Mouse (Mus musculus) heart, postnatal 25 days (tissue): ENCODE data around the gene Cars2. TPM values are rescaled to one million over a fixed set of nuclear protein-coding genes. Genes with fewer than 3 reads are reported as not detected.
A peak's percentile ranks its signal among the peaks of the same experiment; 100 is the strongest.
"Not testable (repeated sequence)": the region's sequence is repeated elsewhere in the genome, so short reads cannot be mapped to it uniquely, and the experiment has no call there.

Experiments
- DNase-seq: peaks from one replicate; pipeline ENCODE4 v3.0.0; 2022; ENCODE audit warnings: low spot score
- intact Hi-C: fragments of 180-260 bp; cut with DNase I; formaldehyde crosslinking; loops from one replicate; pipeline ENCODE4 v1.15.1; 2025
- total RNA-seq, 2 experiments: library from RNA; stranded (reverse); gene quantifications; 2 replicates each; pipeline ENCODE4 v1.2.3; 2021

Gene Cars2
- total RNA-seq, 2 experiments from 2014 or later = 43.5 to 48.1 TPM

DNA sequence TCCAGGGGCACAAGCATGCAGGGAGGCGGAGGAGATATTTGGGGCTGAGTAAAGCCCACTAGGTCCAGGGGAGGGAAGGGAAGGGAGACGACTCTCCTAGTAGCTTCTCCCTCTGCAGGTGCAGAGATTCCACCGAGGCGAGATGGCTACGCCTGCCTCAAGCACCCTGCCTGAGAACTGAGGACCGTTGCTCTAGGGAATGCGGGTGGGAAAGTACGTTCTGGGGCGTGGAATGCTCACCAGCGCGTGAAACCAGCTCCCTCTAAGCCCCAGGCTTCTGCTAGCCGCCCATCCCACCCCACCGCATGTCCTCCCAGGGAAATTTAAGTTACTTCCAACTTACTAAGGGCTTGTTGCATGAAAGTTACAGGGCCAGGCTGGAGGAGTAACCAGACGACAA, 71.0 kb downstream of the Cars2 start:
- intact Hi-C loops = no loop called here
- DNase-seq = no peak

DNA sequence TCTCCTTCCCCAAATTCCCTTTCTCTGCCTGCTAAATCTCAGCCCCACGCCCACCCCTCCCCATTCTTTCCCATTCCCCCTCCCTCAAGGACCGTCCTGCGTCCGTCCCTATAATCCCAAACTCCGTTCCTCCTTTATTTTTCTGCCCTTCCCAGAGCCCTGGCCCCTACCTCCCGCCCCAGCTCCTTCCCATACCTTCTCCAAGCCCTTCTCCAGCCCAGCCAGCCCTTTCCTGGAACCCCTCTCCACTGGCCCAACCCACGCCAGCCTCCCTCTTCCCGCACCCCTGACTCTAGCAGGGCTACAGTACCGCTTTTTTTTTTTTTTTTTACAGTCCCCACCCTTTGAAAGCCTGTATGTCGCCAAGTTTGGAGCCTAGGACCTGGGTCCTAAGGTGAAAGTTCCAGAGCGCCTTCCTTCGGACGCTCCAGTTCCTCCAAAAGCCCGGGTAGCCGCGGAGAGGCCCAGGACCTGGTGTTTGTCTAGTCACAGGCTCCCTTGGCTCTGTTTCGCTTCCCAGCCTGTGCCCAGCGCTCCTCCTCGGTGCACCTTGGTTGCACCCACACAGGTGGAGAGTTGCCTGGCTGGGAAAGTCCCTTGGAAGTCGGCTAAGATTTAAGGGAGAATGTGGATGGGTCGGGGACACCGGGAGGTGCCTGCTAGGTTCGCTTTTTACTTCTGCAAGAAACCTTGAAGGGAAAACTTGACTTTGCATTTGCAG, 71.6 kb downstream of the Cars2 start:
- intact Hi-C loops = no loop called here
- DNase-seq = no peak

DNA sequence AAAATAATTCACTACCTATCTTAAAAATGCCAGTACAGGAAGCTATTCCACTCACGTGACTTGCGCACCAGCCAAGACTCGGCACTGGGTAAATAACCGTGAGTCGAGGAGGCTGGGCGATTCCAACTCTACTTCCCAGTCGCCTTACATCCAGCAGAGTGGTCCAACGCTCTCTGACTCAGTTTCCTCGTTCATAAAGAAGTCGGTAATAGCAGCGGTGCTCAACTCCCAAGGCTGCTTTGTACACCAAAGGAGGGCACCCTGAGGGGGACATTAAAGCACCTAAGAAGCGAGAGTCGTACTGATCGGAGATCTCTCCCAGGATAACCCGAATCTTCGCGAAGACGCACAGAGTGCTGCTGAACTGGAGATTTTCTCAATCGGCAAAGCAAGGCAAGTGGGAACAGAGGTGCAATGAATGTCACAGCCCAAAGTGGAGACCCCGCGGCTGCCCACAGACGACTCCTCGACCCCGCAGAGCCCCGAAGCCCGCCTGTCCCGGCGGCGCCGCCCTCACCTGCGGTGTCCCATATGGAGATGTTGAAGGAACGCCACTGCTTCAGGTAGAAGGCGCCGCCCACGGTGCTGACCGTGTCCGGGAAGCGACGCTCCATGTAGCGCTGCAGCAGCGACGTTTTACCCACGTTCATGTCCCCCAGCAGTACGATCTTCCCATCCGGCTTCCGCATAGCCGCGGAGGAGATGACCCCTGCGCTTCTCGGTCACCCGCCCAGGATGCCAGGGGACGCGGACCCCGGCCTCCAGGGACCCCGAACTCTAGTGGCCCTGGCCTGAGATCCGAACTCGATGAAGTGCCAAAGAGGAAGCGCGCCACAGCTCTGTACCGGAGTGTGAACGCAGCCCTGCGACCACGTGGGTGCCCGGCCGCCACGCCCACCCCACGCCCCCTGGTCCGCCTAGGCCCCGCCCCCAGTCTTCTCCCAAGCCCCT, 72.5 kb downstream of the Cars2 start, which contains the start of gene Rab20:
TSS of gene Rab20 (minus strand) at position 900 of the 951 bp plus-strand sequence.
- peak; percentile 44 for DNase-seq
- intact Hi-C loops = no loop called here

DNA sequence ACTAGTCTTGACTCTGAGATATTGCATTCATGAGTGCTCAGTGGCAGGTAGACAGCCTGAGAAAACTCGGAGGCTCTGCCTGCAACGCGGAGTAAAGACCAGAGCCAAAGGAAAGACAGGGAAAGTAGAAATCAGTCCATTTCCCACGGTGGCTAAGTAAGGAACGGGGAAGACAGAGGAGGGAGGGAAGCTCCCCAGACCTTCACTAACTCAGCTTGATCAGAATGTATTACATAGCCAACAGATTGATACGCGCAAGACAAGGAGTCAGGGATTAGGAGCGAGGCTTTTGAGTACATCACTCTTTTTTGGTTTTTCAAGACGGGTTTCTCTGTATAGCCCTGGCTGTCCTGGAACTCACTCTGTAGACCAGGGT, 73.4 kb downstream of the Cars2 start:
- intact Hi-C loops = no loop called here

DNA sequence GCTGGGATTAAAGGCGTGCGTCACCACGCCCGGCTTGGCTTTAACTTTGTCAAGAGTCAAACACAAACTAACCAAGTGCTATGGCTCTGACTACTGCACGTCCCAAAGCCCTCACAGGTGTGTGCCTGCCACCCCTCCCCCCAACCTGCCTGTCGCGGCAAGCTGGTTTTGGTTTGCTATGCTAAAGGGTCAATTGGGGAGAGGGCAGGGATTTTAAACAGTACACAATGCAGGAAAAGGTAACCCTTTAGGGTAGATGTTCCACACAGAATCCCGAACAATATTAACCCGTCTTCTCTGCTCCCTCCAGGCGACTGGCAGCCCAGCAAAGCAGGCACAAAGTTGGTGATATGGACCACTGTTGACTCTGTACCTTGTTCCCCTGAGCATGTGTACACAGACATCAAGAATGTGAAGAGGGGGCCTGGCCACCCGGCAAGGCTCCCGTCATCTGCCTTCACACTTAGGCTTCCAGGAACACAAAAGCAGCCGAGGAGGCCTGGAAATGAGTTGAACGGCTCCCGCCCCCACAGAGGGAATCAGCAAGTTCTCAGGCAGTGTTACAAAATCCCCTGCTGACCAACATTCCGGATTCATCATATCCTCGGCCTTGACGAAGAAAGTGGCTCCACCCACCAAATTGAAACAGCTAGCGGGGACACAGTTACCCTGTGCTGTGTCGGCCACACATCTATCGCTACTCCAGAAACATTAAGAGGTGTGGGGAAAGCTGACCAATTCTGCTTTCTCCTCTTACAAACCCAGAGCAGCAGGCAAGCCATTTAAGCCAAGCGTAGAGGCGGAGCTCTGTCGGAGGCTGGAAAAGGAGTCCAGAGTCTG, 74.0 kb downstream of the Cars2 start:
- intact Hi-C loops = no loop called here
- peak; percentile 51 for DNase-seq

More for the DNA sequence above, 73.4 kb downstream of the Cars2 start:
- DNase-seq = no peak

DNA sequence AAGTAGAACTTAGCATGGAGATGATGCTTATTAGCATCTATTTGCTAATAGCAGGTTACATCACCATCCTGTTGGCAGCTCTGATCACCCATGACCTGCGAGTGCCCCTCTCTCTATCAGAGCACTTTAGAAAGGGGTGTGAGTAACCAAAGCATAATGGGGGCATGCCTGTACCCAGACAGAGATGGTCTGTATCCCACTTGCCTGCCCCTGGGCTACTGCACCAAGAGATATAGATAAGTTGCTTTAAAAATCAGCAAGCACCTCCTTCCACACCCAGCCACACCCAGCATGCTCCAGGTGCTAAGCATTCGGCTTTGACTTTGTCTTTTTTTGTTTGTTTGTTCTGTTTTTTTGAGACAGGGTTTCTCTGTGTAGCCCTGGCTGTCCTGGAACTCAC, 74.7 kb downstream of the Cars2 start:
- intact Hi-C loops = no loop called here
- no peak for DNase-seq

DNA sequence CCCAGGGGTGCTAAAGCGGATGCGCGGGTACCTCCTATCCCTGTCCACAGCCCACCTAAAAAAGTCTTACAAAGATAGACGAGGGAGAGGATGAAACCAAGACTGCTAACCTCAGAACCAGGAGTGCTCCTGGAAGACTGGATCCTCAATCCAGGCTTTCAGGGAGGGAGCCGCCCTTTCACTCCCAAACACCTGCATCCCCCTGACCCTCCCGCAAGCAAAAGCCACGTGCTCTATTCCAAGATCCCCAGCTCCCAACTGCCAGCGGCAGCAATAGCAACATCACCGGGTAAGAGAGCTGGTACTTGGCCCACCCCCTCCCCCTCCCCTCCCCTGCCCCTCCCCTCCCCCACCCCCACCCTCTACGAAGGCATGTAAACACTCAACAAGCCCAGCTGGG, 75.2 kb downstream of the Cars2 start:
- intact Hi-C loops = no loop called here
- no peak for DNase-seq

DNA sequence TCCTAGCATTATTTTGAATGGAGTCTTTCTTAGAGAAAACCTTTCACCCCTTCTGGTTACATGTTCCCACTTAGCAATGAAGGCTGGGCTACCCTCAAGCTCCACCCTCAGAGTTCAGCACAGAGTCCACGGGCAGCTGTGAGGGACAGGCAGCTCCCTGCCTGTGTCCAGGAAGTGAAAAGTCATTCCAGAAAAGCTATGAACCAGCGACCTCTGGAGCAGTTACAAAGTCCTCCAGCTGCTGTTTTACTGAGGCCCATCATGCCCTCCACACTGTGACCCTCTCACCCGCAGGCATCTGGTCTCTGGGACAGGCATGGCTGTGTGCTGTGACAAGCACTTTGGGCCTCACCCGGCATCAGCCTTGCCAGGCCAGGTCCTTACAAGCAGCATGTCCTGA, 77.5 kb downstream of the Cars2 start:
- intact Hi-C loops = no loop called here
- no peak for DNase-seq

DNA sequence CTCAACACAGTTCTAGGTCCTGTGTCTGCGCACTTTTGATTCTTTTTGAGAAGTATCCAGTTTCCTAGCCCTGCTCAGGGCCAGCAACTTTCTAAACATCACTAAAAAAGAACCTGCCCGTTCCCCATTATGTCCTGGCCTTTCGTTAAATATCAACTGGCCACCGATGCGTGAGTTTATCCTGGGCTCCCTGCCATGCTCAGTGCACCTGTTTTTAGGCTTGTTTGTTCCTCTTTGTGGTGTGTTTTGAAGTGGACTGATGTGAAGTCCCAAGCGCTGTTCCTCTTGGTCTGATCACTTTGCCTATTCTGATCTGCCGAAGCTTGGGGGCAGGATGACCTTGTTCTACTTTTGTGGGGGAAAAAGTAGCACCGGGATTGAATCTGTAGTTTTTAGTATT, 79.3 kb downstream of the Cars2 start:
- intact Hi-C loops = no loop called here
- DNase-seq = no peak

DNA sequence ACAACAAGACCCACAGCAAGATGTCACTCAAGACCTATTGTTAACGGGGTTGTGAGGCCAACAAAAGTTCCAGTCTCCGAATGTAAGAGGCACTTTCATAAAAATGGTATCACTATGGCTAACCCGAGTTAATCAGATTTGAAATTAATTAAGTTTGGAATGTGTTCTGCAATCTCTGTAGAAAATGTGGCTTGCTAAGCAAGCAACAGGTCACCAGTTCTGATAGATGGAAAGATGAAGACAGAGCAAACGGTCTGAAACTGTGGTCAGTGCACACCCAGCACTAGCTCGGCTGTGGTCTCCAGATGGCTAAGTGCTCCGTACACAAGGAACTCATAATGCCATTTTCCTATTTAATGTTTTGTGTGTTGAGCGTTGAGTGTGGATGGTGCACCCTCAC, 79.9 kb downstream of the Cars2 start:
- DNase-seq = no peak
- intact Hi-C loops = no loop called here

DNA sequence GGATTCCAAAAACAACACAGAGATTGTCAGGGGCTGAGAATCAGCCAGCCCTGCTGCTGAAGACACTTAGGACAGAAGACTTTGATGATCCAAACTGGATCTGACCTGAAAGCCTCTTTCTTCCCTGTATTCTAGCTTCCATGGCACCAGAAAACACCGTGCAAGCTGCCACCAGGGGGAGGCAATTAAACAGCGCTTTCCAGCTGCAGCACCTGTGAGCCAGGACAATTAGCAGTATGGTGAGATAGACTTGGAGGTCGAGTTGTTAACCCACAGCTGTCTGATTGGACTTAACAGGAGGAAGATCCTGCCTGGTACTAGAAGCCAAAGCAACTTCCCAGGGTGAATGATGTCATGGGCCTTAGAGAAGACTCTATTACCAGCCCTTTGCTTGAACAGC, 81.5 kb downstream of the Cars2 start:
- intact Hi-C loops = loop anchor here (2.0 kb wide), 1 partner anchor 18 kb away; no protein-coding TSS in a partner anchor
- no peak for DNase-seq

DNA sequence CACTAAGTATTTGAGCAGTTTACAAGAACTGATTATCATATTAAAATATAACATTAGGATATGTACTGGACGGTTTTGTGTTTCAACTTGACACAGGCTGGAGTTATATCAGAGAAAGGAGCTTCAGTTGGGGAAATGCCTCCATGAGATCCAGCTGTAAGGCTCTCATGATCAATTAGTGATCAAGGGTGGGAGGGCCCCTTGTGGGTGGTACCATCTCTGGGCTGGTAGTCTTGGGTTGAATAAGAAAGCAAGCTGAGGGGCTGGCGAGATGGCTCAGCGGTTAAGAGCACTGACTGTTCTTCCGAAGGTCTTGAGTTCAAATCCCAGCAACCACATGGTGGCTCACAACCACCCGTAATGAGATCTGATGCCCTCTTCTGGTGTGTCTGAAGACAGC, 84.1 kb downstream of the Cars2 start:
- intact Hi-C loops = not testable (repeated sequence)

DNA sequence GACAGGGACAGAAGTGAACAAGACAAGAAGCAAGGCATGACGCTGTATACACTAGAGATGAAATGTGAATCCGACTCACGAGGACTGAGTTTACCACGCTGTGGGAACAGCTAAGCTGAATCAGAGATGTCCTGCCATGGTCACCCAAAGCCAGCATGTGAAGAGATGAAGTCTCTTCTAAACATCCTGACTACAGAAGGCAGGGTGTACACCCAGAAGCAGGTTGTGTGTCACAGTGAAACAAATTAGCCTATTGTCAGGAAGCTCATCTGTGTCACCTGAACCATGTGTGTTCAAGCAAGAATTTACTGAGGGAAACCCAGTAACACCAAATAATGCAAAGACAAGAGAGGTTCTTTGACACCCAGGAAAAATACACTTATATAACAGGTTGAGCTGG, 85.0 kb downstream of the Cars2 start:
- no peak for DNase-seq
- intact Hi-C loops = no loop called here

More for the DNA sequence above, 84.1 kb downstream of the Cars2 start:
- DNase-seq = not testable (repeated sequence)

DNA sequence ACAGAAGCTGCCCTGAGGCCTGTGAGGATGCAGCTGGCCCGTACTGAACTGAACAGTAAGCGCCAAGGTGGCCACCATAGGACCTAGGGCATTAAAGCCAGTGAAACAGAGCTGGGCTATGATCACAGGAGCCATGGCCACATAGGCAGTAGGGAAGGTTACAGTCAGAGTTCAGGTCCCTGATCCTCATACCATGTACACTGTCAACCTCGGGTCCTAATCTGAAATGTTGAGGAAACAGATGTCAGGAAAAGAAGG, 85.9 kb downstream of the Cars2 start:
- DNase-seq = no peak
- intact Hi-C loops = no loop called here

Other genes starting within 250 kb of the Cars2 start
- gene Col4a2, start 238.0 kb downstream of the Cars2 start, total RNA-seq = 100 to 1,000 TPM; 292 to 338 TPM
- 100 to 1,000 TPM; 537 to 622 TPM for gene Col4a1, start 238.0 kb downstream of the Cars2 start, total RNA-seq
- 10 to 100 TPM; 24.3 to 27.3 TPM for gene Rab20, start 72.1 kb downstream of the Cars2 start, total RNA-seq
- gene Naxd, start 53.3 kb downstream of the Cars2 start, total RNA-seq = 10 to 100 TPM; 32.7 to 36.8 TPM
- gene Ing1, start 4.8 kb upstream of the Cars2 start, total RNA-seq = 10 to 100 TPM; 22.7 TPM
- 10 to 100 TPM; 24.4 to 25.4 TPM for gene Ankrd10, start 85.0 kb upstream of the Cars2 start, total RNA-seq
- not detected for gene 1700016D06Rik, start 150.3 kb upstream of the Cars2 start, total RNA-seq
- gene Arhgef7, start 176.9 kb upstream of the Cars2 start, total RNA-seq = 100 to 1,000 TPM; 153 to 155 TPM